Comparison of ENCODE assay signal across 29 mouse cellular contexts in the genomic region with DNA sequence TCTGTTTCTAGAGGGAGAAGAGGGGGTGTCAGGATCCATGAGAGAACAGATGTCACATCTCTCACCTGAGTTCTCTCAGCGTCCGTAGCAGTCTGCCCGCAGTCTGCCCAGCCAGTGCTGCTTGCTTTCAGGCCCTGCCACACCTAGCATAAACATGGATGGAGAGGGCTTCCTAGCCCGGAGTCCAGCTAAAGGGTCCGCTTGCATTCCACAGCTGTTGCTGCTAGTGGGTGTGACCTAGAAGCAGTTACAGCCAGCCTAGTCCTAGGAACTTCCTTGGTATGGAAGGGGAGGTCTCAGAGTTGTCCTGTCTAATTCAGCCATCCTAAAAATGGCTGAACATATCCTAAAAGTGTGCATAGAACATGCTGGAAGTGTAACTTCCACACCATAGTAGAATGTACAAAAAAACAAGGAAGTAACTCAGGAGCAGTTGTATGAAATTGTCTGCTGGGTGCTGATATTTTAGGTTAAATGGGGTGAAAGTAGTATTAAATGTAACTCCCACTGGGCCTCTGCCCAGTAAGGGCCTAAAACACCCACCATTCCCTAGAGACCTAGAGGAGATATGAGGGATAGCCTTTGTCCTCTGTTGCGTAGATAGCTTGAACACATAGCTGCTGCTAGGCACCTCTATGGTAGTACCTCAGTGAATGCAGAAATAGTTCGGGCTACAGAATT. TPM values are rescaled to one million over a fixed set of nuclear protein-coding genes. Genes with fewer than 3 reads are reported as not detected.
DNase-seq lines count a peak whose midpoint lies in the region; ATAC-seq and TF ChIP-seq lines count a peak whose summit lies in the region.
"Had no signal": no experiment of that assay in that cellular context is flagged by ENCODE, and none has a peak within 500 bp of the region (broad histone marks: within the 10 kb centered on the region; RNA-seq: fewer than 3 reads in every experiment).

No protein-coding gene starts in this region.

- no peak overlapping the region for H3K27ac ChIP-seq in limb, embryonic 14.5 days (replicated peaks; ENCODE audit: low read depth, low read length)
- no peak overlapping the region for H3K27ac ChIP-seq in limb, embryonic 10.5 days
- H3K27ac ChIP-seq in CH12.LX (ENCODE audit: insufficient read depth, low read depth), result peak overlapping the region; percentile 97
- H3K27ac ChIP-seq in stomach, postnatal 0 days (replicated peaks), result 0 out of 2 replicates have a peak overlapping the region, but pooled peaks have one; percentile 2
- H3K27ac ChIP-seq: embryonic facial prominence, embryonic 12.5 days; heart, embryonic 15.5 days; hindbrain, embryonic 12.5 days; kidney, postnatal 0 days; liver, embryonic 15.5 days; macrophage; midbrain, embryonic 15.5 days; neural tube, embryonic 12.5 days had no signal

- dilution Hi-C loops in CH12.LX (cut with MboI; ENCODE audit: extremely low pct_ligation_motif_present, extremely low pct_unique_long_range_greater_than_20kb, low sequenced_read_pairs), result no loop called here

- 75% methylated on average over 7 of the region's 7 CpGs for WGBS in limb, embryonic 14.5 days
- 83% methylated on average over 7 of the region's 7 CpGs for WGBS in limb, embryonic 10.5 days
- 51% methylated on average over 7 of the region's 7 CpGs for WGBS in stomach, postnatal 0 days

- no peaks in the 10 kb centered on the region for H3K27me3 ChIP-seq in limb, embryonic 14.5 days (ENCODE audit: control insufficient read depth, insufficient read depth, low read length)
- no peaks in the 10 kb centered on the region for H3K27me3 ChIP-seq in limb, embryonic 10.5 days (ENCODE audit: low read depth, poor library complexity, severe bottlenecking)
- no peaks in the 10 kb centered on the region for H3K27me3 ChIP-seq in CH12.LX (replicated peaks)
- no peaks in the 10 kb centered on the region for H3K27me3 ChIP-seq in stomach, postnatal 0 days (ENCODE audit: control insufficient read depth, insufficient read depth, low read length)
- H3K27me3 ChIP-seq: embryonic facial prominence, embryonic 12.5 days; heart, embryonic 15.5 days; hindbrain, embryonic 12.5 days; liver, embryonic 15.5 days; midbrain, embryonic 15.5 days; neural tube, embryonic 12.5 days had no signal

- 0 out of 2 replicates have a peak, but pooled peaks have one; percentile 9 for TF ChIP-seq EP300 in CH12.LX (IDR thresholded peaks at IDR 0.05; ENCODE audit: low read length)
- TF ChIP-seq EP300 in stomach, postnatal 0 days (optimal IDR thresholded peaks at IDR 0.05), result no peak

- no peak overlapping the region for H3K9ac ChIP-seq in limb, embryonic 14.5 days (ENCODE audit: low read depth, low read length, severe bottlenecking)
- no peak overlapping the region for H3K9ac ChIP-seq in CH12.LX (ENCODE audit: insufficient read depth, low read depth)
- no peak overlapping the region for H3K9ac ChIP-seq in stomach, postnatal 0 days (ENCODE audit: low read length)
- H3K9ac ChIP-seq: embryonic facial prominence, embryonic 12.5 days; forebrain, postnatal 0 days; heart, embryonic 15.5 days; hindbrain, embryonic 12.5 days; liver, embryonic 15.5 days; lung, embryonic 14.5 days; midbrain, embryonic 15.5 days; neural tube, embryonic 12.5 days had no signal

- no peaks in the 10 kb centered on the region for H3K9me3 ChIP-seq in limb, embryonic 14.5 days (ENCODE audit: control insufficient read depth, low read length)
- no peaks in the 10 kb centered on the region for H3K9me3 ChIP-seq in limb, embryonic 10.5 days (replicated peaks)
- no peaks in the 10 kb centered on the region for H3K9me3 ChIP-seq in CH12.LX (replicated peaks; ENCODE audit: low read length)
- no peaks in the 10 kb centered on the region for H3K9me3 ChIP-seq in stomach, postnatal 0 days (ENCODE audit: control insufficient read depth, low read length)
- H3K9me3 ChIP-seq: embryonic facial prominence, embryonic 12.5 days; heart, embryonic 15.5 days; hindbrain, embryonic 12.5 days; liver, embryonic 15.5 days; midbrain, embryonic 15.5 days; neural tube, embryonic 12.5 days had no signal

- no peak for TF ChIP-seq CTCF in CH12.LX (conservative IDR thresholded peaks at IDR 0.05 in 1 of 2, IDR thresholded peaks at IDR 0.05 in 1 of 2; ENCODE audit: low read depth in 2 of 2, low read length in 2 of 2)
- TF ChIP-seq CTCF in stomach, postnatal 0 days (IDR thresholded peaks at IDR 0.05; ENCODE audit: low read depth), result no peak

- ATAC-seq in limb, embryonic 14.5 days (ENCODE audit: low FRiP score, low read depth), result no peak
- no peak for ATAC-seq in stomach, postnatal 0 days (ENCODE audit: low FRiP score, low TSS enrichment)
- ATAC-seq: forebrain, postnatal 0 days; intestine, embryonic 16.5 days; midbrain, embryonic 15.5 days had no signal

- H3K36me3 ChIP-seq in limb, embryonic 14.5 days (ENCODE audit: control insufficient read depth, insufficient read depth, low read length), result no peaks in the 10 kb centered on the region
- H3K36me3 ChIP-seq in limb, embryonic 10.5 days, result no peaks in the 10 kb centered on the region
- H3K36me3 ChIP-seq in CH12.LX (replicated peaks in 1 of 2; ENCODE audit: control insufficient read depth in 1 of 2, insufficient read depth in 1 of 2, low read length in 1 of 2), result peaks cover 5 to 64% of the 10 kb centered on the region in 2 experiments
- no peaks in the 10 kb centered on the region for H3K36me3 ChIP-seq in stomach, postnatal 0 days (ENCODE audit: control insufficient read depth, insufficient read depth, low read length)
- H3K36me3 ChIP-seq: embryonic facial prominence, embryonic 12.5 days; heart, embryonic 15.5 days; hindbrain, embryonic 12.5 days; liver, embryonic 15.5 days; midbrain, embryonic 15.5 days; neural tube, embryonic 12.5 days had no signal

- peaks cover 91% of the 10 kb centered on the region for H3K79me2 ChIP-seq in CH12.LX (replicated peaks; ENCODE audit: control insufficient read depth, extremely low read depth, insufficient read depth, poor library complexity, severe bottlenecking)

- no peak overlapping the region for H3K4me3 ChIP-seq in limb, embryonic 14.5 days (replicated peaks; ENCODE audit: low read length)
- no peak overlapping the region for H3K4me3 ChIP-seq in limb, embryonic 10.5 days
- H3K4me3 ChIP-seq in CH12.LX (replicated peaks in 1 of 3; ENCODE audit: low read depth in 2 of 3, low read length in 2 of 3, poor library complexity in 1 of 3), result no peak overlapping the region
- H3K4me3 ChIP-seq in stomach, postnatal 0 days (ENCODE audit: low read depth, low read length), result no peak overlapping the region
- H3K4me3 ChIP-seq: embryonic facial prominence, embryonic 12.5 days; heart, embryonic 15.5 days; hindbrain, embryonic 12.5 days; liver, embryonic 15.5 days; midbrain, embryonic 15.5 days; neural tube, embryonic 12.5 days had no signal

- in situ Hi-C loops in CH12.LX (cut with MboI; ENCODE audit: low pct_ligation_motif_present, low pct_unique_long_range_greater_than_20kb, low sequenced_read_pairs), result no loop called here

- no peak for TF ChIP-seq POLR2A in limb, embryonic 14.5 days (IDR thresholded peaks at IDR 0.05; ENCODE audit: borderline replicate concordance, extremely low read depth, insufficient read depth, insufficient read length)
- TF ChIP-seq POLR2A in CH12.LX (IDR thresholded peaks at IDR 0.05; ENCODE audit: low read depth, low read length), result no peak

- no peak overlapping the region for H3K4me2 ChIP-seq in limb, embryonic 14.5 days (replicated peaks; ENCODE audit: low read depth, low read length, severe bottlenecking)
- no peak overlapping the region for H3K4me2 ChIP-seq in CH12.LX (ENCODE audit: insufficient read depth, low read depth, poor library complexity, severe bottlenecking)
- H3K4me2 ChIP-seq in stomach, postnatal 0 days (replicated peaks; ENCODE audit: low read depth), result no peak overlapping the region
- H3K4me2 ChIP-seq: embryonic facial prominence, embryonic 12.5 days; heart, embryonic 15.5 days; hindbrain, embryonic 12.5 days; liver, embryonic 15.5 days; lung, embryonic 14.5 days; midbrain, embryonic 15.5 days; neural tube, embryonic 12.5 days had no signal

- DNase-seq in limb, embryonic 14.5 days (ENCODE audit: low spot score), result peak; percentile 12
- no peak for DNase-seq in limb, embryonic 10.5 days (ENCODE audit: low spot score)
- DNase-seq in CH12.LX (ENCODE audit: extremely low read depth), result no peak
- DNase-seq in ES-CJ7 (ENCODE audit: low read depth, low spot score), result peak; percentile 54
- no peak for DNase-seq in stomach, postnatal 0 days (ENCODE audit: low spot score)
- no peak for DNase-seq in heart, postnatal 36 days
- DNase-seq: adrenal gland, postnatal 10 days; B cell, adult 2 months; cerebellum, adult 9-10 months; cerebellum, postnatal 36 days; forebrain, postnatal 0 days; gastrocnemius, postnatal 14 days; kidney, adult 8-10 months; kidney, postnatal 4 days; layer of hippocampus, adult 9-11 months; lung, embryonic 14.5 days; right cerebral cortex, adult 18-20 months; right cerebral cortex, postnatal 4 days; thymus, adult 2 months; thymus, postnatal 36 days had no signal

- intact Hi-C loops in heart, postnatal 36 days (cut with DNase I), result no loop called here

- peaks cover 20% of the 10 kb centered on the region for H3K4me1 ChIP-seq in limb, embryonic 14.5 days (ENCODE audit: control insufficient read depth, insufficient read depth, low read length)
- H3K4me1 ChIP-seq in limb, embryonic 10.5 days, result peaks cover 37% of the 10 kb centered on the region
- H3K4me1 ChIP-seq in CH12.LX (ENCODE audit: control insufficient read depth in 1 of 2, insufficient read depth in 2 of 2), result peaks cover 89 to 100% of the 10 kb centered on the region in 2 experiments
- peaks cover 4% of the 10 kb centered on the region for H3K4me1 ChIP-seq in stomach, postnatal 0 days (replicated peaks; ENCODE audit: control insufficient read depth, insufficient read depth)

- TF ChIP-seq RAD21 in CH12.LX (IDR thresholded peaks at IDR 0.05; ENCODE audit: low read depth, low read length), result no peak

TF ChIP-seq in CH12.LX, 34 proteins besides CTCF, POLR2A, EP300 and RAD21:
- TF ChIP-seq GABPA (IDR thresholded peaks at IDR 0.05; ENCODE audit: insufficient replicate concordance, low read depth, low read length) (no peak), SIN3A (IDR thresholded peaks at IDR 0.05; ENCODE audit: low read length) (peak; percentile 5; the same call in 1 of the 2 replicates)

RNA-seq across cellular contexts. Expression of gene Rapgef1, which starts 48.6 kb away (rescaled TPM):
- polyA plus RNA-seq in limb, embryonic 14.5 days (2012; rRNA removed), result 51.1 and 61.1 TPM in 2 replicates
- 20.8 and 23.0 TPM in 2 replicates for polyA plus RNA-seq in limb, embryonic 14.5 days (2014; fragmentation: Nextera tagmentation; extraction: Ambion mirVana)
- polyA plus RNA-seq in limb, embryonic 10.5 days (2016; fragmentation: Nextera tagmentation; extraction: Ambion mirVana), result 17.2 and 18.1 TPM in 2 replicates
- total RNA-seq in CH12.LX (2012; rRNA removed), result 149 and 185 TPM in 2 replicates
- total RNA-seq in CH12.LX (2014; rRNA removed), result 84.0 and 86.5 TPM in 2 replicates
- polyA plus RNA-seq in CH12.LX (2012; ENCODE audit: insufficient read length, low read depth), result 143 and 170 TPM in 2 replicates
- 7.2 and 7.6 TPM in 2 replicates for polyA plus RNA-seq in stomach, postnatal 0 days (2015; fragmentation: Nextera tagmentation; extraction: Ambion mirVana)
- 10 to 100 TPM; 97.6 to 98.6 TPM for total RNA-seq in heart, postnatal 36 days (2021)

Comparison
In these comparisons a context has a peak if more than half of its experiments do, and no peak if none do; other contexts are left out.
1. DNase-seq: peak in limb, embryonic 14.5 days (single experiment) and ES-CJ7 (single experiment); none in limb, embryonic 10.5 days (single experiment), CH12.LX (single experiment), stomach, postnatal 0 days (single experiment) and heart, postnatal 36 days (0 of 2).
2. H3K27ac ChIP-seq: peak in CH12.LX (single experiment) and stomach, postnatal 0 days (single experiment); none in limb, embryonic 14.5 days (single experiment) and limb, embryonic 10.5 days (single experiment).